Mouse (Mus musculus) forebrain, embryonic 14.5 days (tissue): ENCODE measurements around the gene Lsamp. TPM values are rescaled to one million over a fixed set of nuclear protein-coding genes. Genes with fewer than 3 reads are reported as not detected.

Experiments
- ATAC-seq: fragments of 200-750 bp; cut with Nextera tagmentation; 2 replicates; pipeline ENCODE4 v1.8.0; 2017; ENCODE audit warnings: mild to moderate bottlenecking, moderate library complexity
- DNase-seq: peaks from one replicate; pipeline ENCODE4 v3.0.0-alpha.2; 2015; ENCODE audit warnings: low spot score
- H3K27ac ChIP-seq: fragments of 300-500 bp; sonication (generic); 2 replicates; pipeline ENCODE4 v1.5.1; 2014; ENCODE audit warnings: low read depth, mild to moderate bottlenecking, control low read depth, low read length, moderate library complexity
- H3K27me3 ChIP-seq: fragments of 300-500 bp; sonication (generic); replicated peaks from 2 replicates; pipeline ENCODE4 v1.6.1; 2014; ENCODE audit warnings: low read length, control low read depth, mixed read lengths; ENCODE audit not compliant: control insufficient read depth, insufficient read depth
- H3K36me3 ChIP-seq: fragments of 300-500 bp; sonication (generic); 2 replicates; pipeline ENCODE4 v1.6.1; 2014; ENCODE audit warnings: low read length, control low read depth; ENCODE audit not compliant: control insufficient read depth, insufficient read depth
- H3K4me1 ChIP-seq: fragments of 300-500 bp; sonication (generic); 2 replicates; pipeline ENCODE4 v1.6.1; 2014; ENCODE audit warnings: antibody characterized with exemption, low read length, control low read depth; ENCODE audit not compliant: control insufficient read depth, insufficient read depth
- H3K4me2 ChIP-seq: fragments of 300-500 bp; sonication (generic); 2 replicates; pipeline ENCODE4 v1.6.1; 2014; ENCODE audit warnings: mild to moderate bottlenecking, control low read depth, low read length
- H3K4me3 ChIP-seq: fragments of 300-500 bp; sonication (generic); 2 replicates; pipeline ENCODE4 v1.5.1; 2014; ENCODE audit warnings: low read depth, low read length, control low read depth
- H3K9ac ChIP-seq: fragments of 300-500 bp; sonication (generic); 2 replicates; pipeline ENCODE4 v1.6.1; 2014; ENCODE audit warnings: mild to moderate bottlenecking, low read length, control low read depth, moderate library complexity
- H3K9me3 ChIP-seq: fragments of 300-500 bp; sonication (generic); replicated peaks from 2 replicates; pipeline ENCODE4 v1.6.1; 2016; ENCODE audit warnings: low read length, control low read depth, mixed read lengths; ENCODE audit not compliant: control insufficient read depth
- WGBS: fragments of 180-500 bp; shearing (Covaris S2); extraction: QIAGEN DNeasy Blood & Tissue Kit; methylation state at CpG from one replicate; pipeline ENCODE4 v1.1.7; 2014; 5-methylcytosine and 5-hydroxymethylcytosine counted together
- polyA plus RNA-seq: library from polyadenylated mRNA; unstranded; fragments of >200 nt; fragmentation: Nextera tagmentation; extraction: Ambion mirVana; gene quantifications from 2 replicates; pipeline ENCODE4 v1.2.1, GENCODE M21; 2014

The Lsamp gene
- polyA plus RNA-seq, 1 experiment from 2014 or later, result 19.0 TPM

GRCm38 (mm10) chr16:40627159-40627558 is 643.0 kb downstream of the Lsamp start:
- Histone ChIP-seq H3K4me3 (no peak overlapping the region), H3K9ac (no peak overlapping the region), H3K4me2 (no peak overlapping the region), H3K36me3 (no peaks in the 10 kb centered on the region), H3K9me3 (no peaks in the 10 kb centered on the region), H3K27ac (no peak overlapping the region), H3K27me3 (no peaks in the 10 kb centered on the region), H3K4me1 (no peaks in the 10 kb centered on the region)
- DNase-seq, result peak; percentile 41
- no peak for ATAC-seq
- 89% methylated on average over 5 of the region's 5 CpGs for WGBS

DNA sequence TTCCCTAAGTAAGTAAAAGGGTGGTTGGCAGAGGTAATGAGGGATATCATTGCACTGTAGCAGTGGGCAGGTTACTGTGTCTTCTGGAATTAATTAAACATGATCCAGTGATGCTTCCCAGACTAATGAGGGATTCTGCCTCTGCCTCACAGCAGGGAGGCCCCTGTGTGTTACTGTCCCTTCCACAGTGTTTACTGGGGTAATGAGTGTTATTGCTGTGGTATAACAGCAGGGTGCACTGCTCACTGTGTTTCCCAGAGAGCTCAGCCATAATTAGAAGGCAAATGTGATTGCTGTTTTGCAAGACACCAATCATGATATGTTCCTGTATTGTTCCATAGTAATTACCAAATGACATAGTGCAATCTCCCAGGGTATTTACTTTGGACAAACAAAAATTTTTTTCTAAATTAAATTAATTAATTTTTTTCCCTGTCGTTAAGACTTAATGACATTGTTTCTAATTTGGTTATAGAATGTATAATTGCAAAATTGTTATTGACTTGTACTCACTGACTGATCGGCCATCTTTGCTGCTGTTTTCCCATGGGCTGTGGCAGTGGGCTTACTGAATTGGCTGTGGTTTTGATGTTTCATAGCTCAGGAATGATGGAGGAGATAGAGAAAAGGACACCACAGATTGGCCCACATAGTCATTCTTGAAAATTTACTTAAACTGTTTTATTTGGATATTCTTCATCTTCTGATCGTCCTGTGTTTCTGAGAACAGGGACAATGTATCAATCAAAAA is 655.6 kb downstream of the Lsamp start:
- no peaks in the 10 kb centered on the region for H3K9me3 ChIP-seq
- H3K9ac ChIP-seq, result no peak overlapping the region
- ATAC-seq (peak; percentile 93), DNase-seq (peak; percentile 74)
- no peaks in the 10 kb centered on the region for H3K36me3 ChIP-seq
- H3K27ac ChIP-seq, result no peak overlapping the region
- H3K4me3 ChIP-seq, result no peak overlapping the region
- no peaks in the 10 kb centered on the region for H3K27me3 ChIP-seq
- no peaks in the 10 kb centered on the region for H3K4me1 ChIP-seq
- H3K4me2 ChIP-seq, result no peak overlapping the region
- WGBS, result 42% methylated on average over 3 of the region's 3 CpGs

GRCm38 (mm10) chr16:40652800-40653199 is 668.6 kb downstream of the Lsamp start:
- Histone ChIP-seq H3K27ac (no peak overlapping the region), H3K9ac (no peak overlapping the region), H3K4me2 (no peak overlapping the region), H3K4me3 (no peak overlapping the region), H3K27me3 (no peaks in the 10 kb centered on the region), H3K4me1 (peaks cover 10% of the 10 kb centered on the region), H3K36me3 (no peaks in the 10 kb centered on the region), H3K9me3 (no peaks in the 10 kb centered on the region)
- peak; percentile 76 for DNase-seq
- ATAC-seq, result peak; percentile 88
- WGBS, result 36% methylated on average over 5 of the region's 5 CpGs

- 46% methylated on average over 1 of the region's 1 CpGs for WGBS
- ATAC-seq, result peak; percentile 66
- H3K27me3 ChIP-seq, result no peaks in the 10 kb centered on the region
- no peaks in the 10 kb centered on the region for H3K9me3 ChIP-seq
- peak; percentile 47 for DNase-seq
- no peaks in the 10 kb centered on the region for H3K36me3 ChIP-seq
- no peak overlapping the region for H3K27ac ChIP-seq
- no peak overlapping the region for H3K9ac ChIP-seq
- H3K4me1 ChIP-seq, result peaks cover 10% of the 10 kb centered on the region
- no peak overlapping the region for H3K4me3 ChIP-seq
- no peak overlapping the region for H3K4me2 ChIP-seq
Observed at GRCm38 (mm10) chr16:40653508-40653907, 669.3 kb downstream of the Lsamp start.

DNA sequence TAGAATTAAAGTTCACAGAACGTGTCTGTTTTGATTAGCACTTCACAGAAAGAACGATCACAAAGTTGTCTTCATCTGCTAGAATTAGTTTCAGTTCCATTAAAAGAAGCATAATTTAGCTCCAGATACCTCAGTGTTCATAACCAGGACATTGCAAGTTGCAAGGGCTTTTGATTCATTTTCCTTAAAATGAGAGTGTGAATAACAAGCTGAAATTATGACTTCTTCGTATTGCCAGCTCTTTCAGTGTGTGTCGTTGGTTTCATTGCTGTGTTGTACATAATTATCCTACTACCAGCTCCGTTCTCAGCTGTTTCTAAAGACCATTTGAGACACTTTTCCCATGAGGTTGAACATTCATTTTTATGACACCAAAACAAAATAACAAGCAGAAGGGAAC is 672.2 kb downstream of the Lsamp start:
- 80% methylated on average over 5 of the region's 5 CpGs for WGBS
- ATAC-seq, result no peak
- no peak overlapping the region for H3K27ac ChIP-seq

DNA sequence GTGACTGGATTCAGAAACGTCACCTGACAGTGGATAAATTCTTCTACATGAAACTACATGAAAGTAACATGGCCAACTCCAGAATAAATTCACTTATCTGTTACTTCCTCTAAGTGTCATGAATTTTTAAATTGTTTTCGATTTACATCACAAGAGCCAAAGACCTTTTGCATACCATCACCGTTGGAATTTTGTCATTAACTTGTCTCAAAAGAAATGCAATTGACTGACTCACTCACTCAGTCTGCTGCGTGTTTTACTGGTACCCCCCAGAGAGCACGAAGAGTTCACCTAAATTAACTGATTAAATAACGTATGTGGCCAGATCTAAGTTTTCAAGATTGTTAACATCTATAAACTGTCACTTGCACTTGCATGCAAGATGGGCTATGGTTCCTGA is 672.7 kb downstream of the Lsamp start:
- H3K4me1 ChIP-seq, result peaks cover 10% of the 10 kb centered on the region
- H3K9me3 ChIP-seq, result no peaks in the 10 kb centered on the region
- no peak overlapping the region for H3K9ac ChIP-seq
- WGBS, result 54% methylated on average over 6 of the region's 6 CpGs
- H3K4me2 ChIP-seq, result no peak overlapping the region
- DNase-seq (no peak), ATAC-seq (no peak)
- H3K27ac ChIP-seq, result no peak overlapping the region
- no peaks in the 10 kb centered on the region for H3K36me3 ChIP-seq
- H3K4me3 ChIP-seq, result no peak overlapping the region
- no peaks in the 10 kb centered on the region for H3K27me3 ChIP-seq

More for the DNA sequence above, 672.2 kb downstream of the Lsamp start:
- H3K36me3 ChIP-seq, result no peaks in the 10 kb centered on the region
- DNase-seq, result no peak
- H3K4me3 ChIP-seq, result no peak overlapping the region
- no peaks in the 10 kb centered on the region for H3K9me3 ChIP-seq
- no peaks in the 10 kb centered on the region for H3K27me3 ChIP-seq
- no peak overlapping the region for H3K4me2 ChIP-seq
- peaks cover 10% of the 10 kb centered on the region for H3K4me1 ChIP-seq
- H3K9ac ChIP-seq, result no peak overlapping the region

DNA sequence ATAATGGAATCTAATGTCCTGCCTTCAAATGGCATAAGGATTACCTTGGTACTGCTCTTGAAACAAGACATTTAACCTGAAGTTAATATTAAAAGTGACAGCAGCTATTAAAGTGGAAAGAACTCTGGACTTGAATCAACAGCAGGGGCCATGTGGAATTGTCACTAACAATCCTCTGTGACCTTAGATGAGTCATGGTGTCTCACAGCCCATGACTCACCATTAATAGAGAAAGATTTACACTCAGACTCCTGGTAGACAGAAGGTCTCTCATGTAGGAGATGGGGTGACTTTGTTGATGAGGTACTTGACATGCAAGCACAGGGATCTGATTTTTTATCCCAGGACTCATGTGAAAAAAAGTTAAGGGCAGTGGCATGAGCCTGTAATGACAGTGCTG is 701.4 kb downstream of the Lsamp start:
- Histone ChIP-seq H3K4me3 (no peak overlapping the region), H3K9me3 (no peaks in the 10 kb centered on the region), H3K36me3 (no peaks in the 10 kb centered on the region), H3K4me1 (no peaks in the 10 kb centered on the region), H3K4me2 (no peak overlapping the region), H3K27me3 (no peaks in the 10 kb centered on the region), H3K9ac (no peak overlapping the region), H3K27ac (no peak overlapping the region)
- DNase-seq, result no peak
- ATAC-seq, result no peak

- Histone ChIP-seq H3K36me3 (no peaks in the 10 kb centered on the region), H3K9ac (no peak overlapping the region), H3K4me1 (peaks cover 7% of the 10 kb centered on the region; the same call in 1 of the 2 replicates), H3K9me3 (no peaks in the 10 kb centered on the region), H3K27me3 (no peaks in the 10 kb centered on the region), H3K4me2 (no peak overlapping the region), H3K4me3 (no peak overlapping the region), H3K27ac (no peak overlapping the region)
- WGBS, result 13% methylated on average over 2 of the region's 2 CpGs
- ATAC-seq, result peak; percentile 75
- peak; percentile 39 for DNase-seq
Observed at GRCm38 (mm10) chr16:40692292-40692691, 708.1 kb downstream of the Lsamp start.

GRCm38 (mm10) chr16:40697253-40697652 is 713.1 kb downstream of the Lsamp start:
- no peak for ATAC-seq
- WGBS, result 64% methylated on average over 3 of the region's 3 CpGs
- H3K9me3 ChIP-seq, result no peaks in the 10 kb centered on the region
- no peak for DNase-seq
- H3K4me2 ChIP-seq, result no peak overlapping the region
- H3K36me3 ChIP-seq, result no peaks in the 10 kb centered on the region
- H3K9ac ChIP-seq, result no peak overlapping the region
- H3K27me3 ChIP-seq, result no peaks in the 10 kb centered on the region
- no peak overlapping the region for H3K27ac ChIP-seq
- no peak overlapping the region for H3K4me3 ChIP-seq
- H3K4me1 ChIP-seq, result peaks cover 3% of the 10 kb centered on the region; the same call in 1 of the 2 replicates
